Comparison of ENCODE assay signal across 20 mouse cellular contexts in the genomic region with DNA sequence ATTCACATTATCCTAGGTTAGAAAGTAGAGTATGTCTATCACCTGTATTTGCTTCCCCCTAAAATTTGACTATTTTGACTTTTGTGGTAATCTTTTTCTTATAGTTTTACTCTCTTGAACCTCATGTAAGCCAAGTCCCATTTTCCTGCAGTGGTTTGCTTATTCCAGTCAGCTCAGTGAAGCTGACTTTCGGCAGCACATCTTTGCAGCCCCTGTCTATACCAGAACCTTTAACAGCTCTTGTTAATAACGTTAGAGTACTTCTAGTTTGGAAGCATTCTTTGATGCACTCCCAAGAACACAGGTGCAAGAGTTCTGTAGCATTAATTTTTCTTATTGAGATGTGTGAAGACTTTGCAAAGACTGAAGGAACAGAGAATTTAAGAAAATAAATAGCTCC. TPM values are rescaled to one million over a fixed set of nuclear protein-coding genes. Genes with fewer than 3 reads are reported as not detected.
DNase-seq lines count a peak whose midpoint lies in the region; ATAC-seq and TF ChIP-seq lines count a peak whose summit lies in the region.
"Had no signal": no experiment of that assay in that cellular context is flagged by ENCODE, and none has a peak within 500 bp of the region (broad histone marks: within the 10 kb centered on the region; RNA-seq: fewer than 3 reads in every experiment).

No protein-coding gene starts in this region.

- WGBS in liver, embryonic 11.5 days, result 63% methylated on average over 2 of the region's 2 CpGs
- WGBS in bone marrow, adult 2 months, result 4% methylated on average over 2 of the region's 2 CpGs
- WGBS in liver, embryonic 14.5 days (ENCODE audit: insufficient replicate concordance), result 36% methylated on average over 2 of the region's 2 CpGs

- H3K9me3 ChIP-seq in liver, embryonic 11.5 days (ENCODE audit: control insufficient read depth, low read length), result no peaks in the 10 kb centered on the region
- H3K9me3 ChIP-seq in CH12.LX (replicated peaks; ENCODE audit: low read length), result no peaks in the 10 kb centered on the region
- no peaks in the 10 kb centered on the region for H3K9me3 ChIP-seq in liver, embryonic 14.5 days (ENCODE audit: control insufficient read depth, low read length)
- H3K9me3 ChIP-seq: forebrain, embryonic 15.5 days; heart, embryonic 10.5 days; hindbrain, embryonic 10.5 days had no signal

- ATAC-seq in liver, embryonic 11.5 days (replicated peaks; ENCODE audit: low FRiP score), result no peak
- no peak for ATAC-seq in liver, embryonic 14.5 days (ENCODE audit: insufficient read depth)
- ATAC-seq: CD4-positive, CD25-positive, alpha-beta regulatory T cell, adult 4 months; forebrain, embryonic 15.5 days; inflammation-experienced regulatory T-cells, adult 6 months had no signal

- peaks cover 74% of the 10 kb centered on the region for H3K79me2 ChIP-seq in CH12.LX (replicated peaks; ENCODE audit: control insufficient read depth, extremely low read depth, insufficient read depth, poor library complexity, severe bottlenecking)

- no peak for TF ChIP-seq POLR2A in CH12.LX (IDR thresholded peaks at IDR 0.05; ENCODE audit: low read depth, low read length)
- no peak for TF ChIP-seq POLR2A in bone marrow, adult 2 months (IDR thresholded peaks at IDR 0.05; ENCODE audit: borderline replicate concordance, control insufficient read depth, low read depth, low read length)

- H3K27me3 ChIP-seq in liver, embryonic 11.5 days (replicated peaks; ENCODE audit: control insufficient read depth, insufficient read depth, low read length), result no peaks in the 10 kb centered on the region
- no peaks in the 10 kb centered on the region for H3K27me3 ChIP-seq in CH12.LX (replicated peaks)
- no peaks in the 10 kb centered on the region for H3K27me3 ChIP-seq in liver, embryonic 14.5 days (ENCODE audit: control insufficient read depth, insufficient read depth, low read length)
- H3K27me3 ChIP-seq: forebrain, embryonic 15.5 days had no signal

- DNase-seq in liver, embryonic 11.5 days (ENCODE audit: low spot score), result no peak
- DNase-seq in liver (no peak), CH12.LX (ENCODE audit: extremely low read depth) (no peak)
- no peak for DNase-seq in liver, embryonic 14.5 days (ENCODE audit: low read depth in 3 of 3, low spot score in 3 of 3)
- no peak for DNase-seq in right cerebral cortex, postnatal 36 days (ENCODE audit: low spot score in 2 of 2)
- DNase-seq in kidney, adult 8-10 months, result no peak
- DNase-seq: adrenal gland, adult 8-10 months; cerebellum, adult 18-20 months; kidney, postnatal 14 days; left cerebral cortex, postnatal 4 days; lung, adult 18-20 months; lung, postnatal 4 days; midbrain, embryonic 14.5 days; right cerebral cortex, postnatal 4 days had no signal

- in situ Hi-C loops in CH12.LX (cut with MboI; ENCODE audit: low pct_ligation_motif_present, low pct_unique_long_range_greater_than_20kb, low sequenced_read_pairs), result no loop called here

- TF ChIP-seq CTCF in CH12.LX (conservative IDR thresholded peaks at IDR 0.05 in 1 of 2, IDR thresholded peaks at IDR 0.05 in 1 of 2; ENCODE audit: low read depth in 2 of 2, low read length in 2 of 2), result no peak
- TF ChIP-seq CTCF in bone marrow, adult 2 months (IDR thresholded peaks at IDR 0.05; ENCODE audit: control insufficient read depth, insufficient read depth, low read length), result no peak
- TF ChIP-seq CTCF in liver, embryonic 14.5 days (IDR thresholded peaks at IDR 0.05; ENCODE audit: low read depth), result no peak

- TF ChIP-seq RAD21 in CH12.LX (IDR thresholded peaks at IDR 0.05; ENCODE audit: low read depth, low read length), result no peak

- H3K4me2 ChIP-seq in liver, embryonic 11.5 days, result peak overlapping the region; percentile 49
- H3K4me2 ChIP-seq in CH12.LX (ENCODE audit: insufficient read depth, low read depth, poor library complexity, severe bottlenecking), result peak overlapping the region; percentile 99
- peak overlapping the region; percentile 67 for H3K4me2 ChIP-seq in liver, embryonic 14.5 days (ENCODE audit: low read depth)
- H3K4me2 ChIP-seq: forebrain, embryonic 15.5 days had no signal

- H3K36me3 ChIP-seq in liver, embryonic 11.5 days (ENCODE audit: control insufficient read depth, insufficient read depth, low read length), result no peaks in the 10 kb centered on the region
- H3K36me3 ChIP-seq in CH12.LX (replicated peaks in 1 of 2; ENCODE audit: control insufficient read depth in 1 of 2, insufficient read depth in 1 of 2, low read length in 1 of 2), result peaks cover 0 to 4% of the 10 kb centered on the region in 2 experiments
- no peaks in the 10 kb centered on the region for H3K36me3 ChIP-seq in liver, embryonic 14.5 days (replicated peaks; ENCODE audit: control insufficient read depth, insufficient read depth, low read depth)
- H3K36me3 ChIP-seq: forebrain, embryonic 15.5 days; heart, embryonic 10.5 days; hindbrain, embryonic 10.5 days had no signal

- H3K27ac ChIP-seq in liver, embryonic 11.5 days (ENCODE audit: low read depth, low read length), result peak overlapping the region; percentile 11; the same call in 1 of the 2 replicates
- no peak overlapping the region for H3K27ac ChIP-seq in CH12.LX (ENCODE audit: insufficient read depth, low read depth)
- H3K27ac ChIP-seq in bone marrow, adult 2 months (ENCODE audit: control insufficient read depth, insufficient read depth, low read depth, low read length, poor library complexity), result no peak overlapping the region; the same call in 1 of the 2 replicates
- H3K27ac ChIP-seq in liver, embryonic 14.5 days, result no peak overlapping the region
- H3K27ac ChIP-seq: forebrain, embryonic 15.5 days; heart, embryonic 10.5 days; hindbrain, embryonic 10.5 days had no signal

- TF ChIP-seq EP300 in CH12.LX (IDR thresholded peaks at IDR 0.05; ENCODE audit: low read length), result no peak
- no peak for TF ChIP-seq EP300 in liver, embryonic 14.5 days (IDR thresholded peaks at IDR 0.05; ENCODE audit: low read depth)

- H3K4me3 ChIP-seq in liver, embryonic 11.5 days (ENCODE audit: low read depth, low read length), result no peak overlapping the region
- H3K4me3 ChIP-seq in CH12.LX (replicated peaks in 1 of 3; ENCODE audit: low read depth in 2 of 3, low read length in 2 of 3, poor library complexity in 1 of 3), result peak overlapping the region; percentile 65 to 83 (median 77)
- H3K4me3 ChIP-seq in bone marrow, adult 2 months (replicated peaks; ENCODE audit: control insufficient read depth, low read depth, low read length), result peak overlapping the region; percentile 66
- H3K4me3 ChIP-seq in liver, embryonic 14.5 days (ENCODE audit: insufficient read depth in 1 of 2, low read depth in 2 of 2, low read length in 2 of 2), result no peak overlapping the region; a peak in 1 of 4 replicates
- H3K4me3 ChIP-seq: forebrain, embryonic 15.5 days; heart, embryonic 10.5 days; hindbrain, embryonic 10.5 days had no signal

- dilution Hi-C loops in CH12.LX (cut with MboI; ENCODE audit: extremely low pct_ligation_motif_present, extremely low pct_unique_long_range_greater_than_20kb, low sequenced_read_pairs), result no loop called here

- H3K9ac ChIP-seq in liver, embryonic 11.5 days (ENCODE audit: low read depth, low read length), result no peak overlapping the region
- H3K9ac ChIP-seq in CH12.LX (ENCODE audit: insufficient read depth, low read depth), result peak overlapping the region; percentile 84
- H3K9ac ChIP-seq in liver, embryonic 14.5 days (replicated peaks), result peak overlapping the region; percentile 66
- H3K9ac ChIP-seq: forebrain, embryonic 15.5 days had no signal

- H3K4me1 ChIP-seq in liver, embryonic 11.5 days (replicated peaks; ENCODE audit: control insufficient read depth, insufficient read depth, low read length), result peaks cover 39% of the 10 kb centered on the region
- H3K4me1 ChIP-seq in CH12.LX (ENCODE audit: control insufficient read depth in 1 of 2, insufficient read depth in 2 of 2), result peaks cover 3 to 30% of the 10 kb centered on the region in 2 experiments
- peaks cover 2% of the 10 kb centered on the region; the same call in 1 of the 2 replicates for H3K4me1 ChIP-seq in bone marrow, adult 2 months (ENCODE audit: control insufficient read depth, insufficient read depth, low read length)
- H3K4me1 ChIP-seq in liver, embryonic 14.5 days (replicated peaks; ENCODE audit: control insufficient read depth in 2 of 2, insufficient read depth in 2 of 2, low read length in 1 of 2), result peaks cover 45 to 55% of the 10 kb centered on the region in 2 experiments
- H3K4me1 ChIP-seq: forebrain, embryonic 15.5 days; hindbrain, embryonic 10.5 days had no signal

TF ChIP-seq in CH12.LX, 34 proteins besides CTCF, POLR2A, EP300 and RAD21:
- TF ChIP-seq CHD1 (IDR thresholded peaks at IDR 0.05; ENCODE audit: low read depth, low read length) (peak; percentile 13; the same call in 1 of the 2 replicates), E2F4 (IDR thresholded peaks at IDR 0.05; ENCODE audit: insufficient replicate concordance, low read depth, low read length) (no peak)
TF ChIP-seq in CH12.LX: peak in this region for 1.

RNA-seq across cellular contexts. Expression of a gene that starts 36.8 kb away (rescaled TPM):
- polyA plus RNA-seq in liver, embryonic 11.5 days (2014; fragmentation: Nextera tagmentation; extraction: Ambion mirVana), result 35.8 and 38.7 TPM in 2 replicates
- total RNA-seq in CH12.LX (2012; rRNA removed) (31.3 and 36.8 TPM in 2 replicates), CH12.LX (2014; rRNA removed) (36.2 and 39.9 TPM in 2 replicates)
- polyA plus RNA-seq in CH12.LX (2012; ENCODE audit: insufficient read length, low read depth), result 68.5 and 69.4 TPM in 2 replicates
- 22.6 and 24.5 TPM in 2 replicates for polyA plus RNA-seq in bone marrow, adult 2 months (2011; ENCODE audit: insufficient read depth, insufficient read length, low replicate concordance, missing spikeins)
- polyA plus RNA-seq in liver, embryonic 14.5 days (2012; rRNA removed), result 3.1 and 6.2 TPM in 2 replicates
- 14.2 and 16.8 TPM in 2 replicates for polyA plus RNA-seq in liver, embryonic 14.5 days (2014; fragmentation: Nextera tagmentation; extraction: Ambion mirVana)

RNA-seq across cellular contexts. Expression of a gene that starts 37.1 kb away (rescaled TPM):
- polyA plus RNA-seq in liver, embryonic 11.5 days (2014; fragmentation: Nextera tagmentation; extraction: Ambion mirVana), result 22.7 and 25.3 TPM in 2 replicates
- total RNA-seq in CH12.LX (2012; rRNA removed) (37.1 and 41.2 TPM in 2 replicates), CH12.LX (2014; rRNA removed) (71.7 and 85.2 TPM in 2 replicates)
- 49.6 and 54.4 TPM in 2 replicates for polyA plus RNA-seq in CH12.LX (2012; ENCODE audit: insufficient read length, low read depth)
- polyA plus RNA-seq in bone marrow, adult 2 months (2011; ENCODE audit: insufficient read depth, insufficient read length, low replicate concordance, missing spikeins), result 20.1 and 22.6 TPM in 2 replicates
- polyA plus RNA-seq in liver, embryonic 14.5 days (2012; rRNA removed), result 6.0 and 9.3 TPM in 2 replicates
- 8.7 and 9.9 TPM in 2 replicates for polyA plus RNA-seq in liver, embryonic 14.5 days (2014; fragmentation: Nextera tagmentation; extraction: Ambion mirVana)

Comparison
In these comparisons a context has a peak if more than half of its experiments do, and no peak if none do; other contexts are left out.
1. H3K4me2 ChIP-seq: peak in every context shown above with its lines; median percentile 99 in CH12.LX; 67 in liver, embryonic 14.5 days; 49 in liver, embryonic 11.5 days.
2. H3K4me3 ChIP-seq: peak in CH12.LX (3 of 3) and bone marrow, adult 2 months (single experiment); none in liver, embryonic 11.5 days (single experiment) and liver, embryonic 14.5 days (0 of 2).